Mouse (Mus musculus): ENCODE data around the gene Mrpl40. TPM values are rescaled to one million over a fixed set of nuclear protein-coding genes. Genes with fewer than 3 reads are reported as not detected.
"Not testable (repeated sequence)": the region's sequence is repeated elsewhere in the genome, so short reads cannot be mapped to it uniquely, and the experiment has no call there.

Gene Mrpl40
- polyA plus RNA-seq, 1 experiment from 2014 or later = 136 TPM

- Histone ChIP-seq H3K4me2 (peak overlapping the region; percentile 84), H3K9ac (ENCODE audit: low read depth, low read length) (peak overlapping the region; percentile 93), H3K27ac (ENCODE audit: low read depth, low read length) (peak overlapping the region; percentile 96), H3K9me3 (ENCODE audit: control insufficient read depth, low read length) (no peaks in the 10 kb centered on the region), H3K36me3 (ENCODE audit: control insufficient read depth, insufficient read depth, low read length) (peaks cover 12% of the 10 kb centered on the region; the same call in 1 of the 2 replicates), H3K27me3 (replicated peaks; ENCODE audit: control insufficient read depth, insufficient read depth, low read length) (no peaks in the 10 kb centered on the region), H3K4me1 (replicated peaks; ENCODE audit: control insufficient read depth, insufficient read depth, low read length) (peaks cover 9% of the 10 kb centered on the region), H3K4me3 (ENCODE audit: low read depth, low read length) (peak overlapping the region; percentile 89)
- no peak for ATAC-seq (replicated peaks; ENCODE audit: low FRiP score)
- no peak for DNase-seq (ENCODE audit: low spot score)
- 17% methylated on average over 20 of the region's 20 CpGs for WGBS
These were observed 1.5 kb upstream of the Mrpl40 start for GRCm38 (mm10) chr16:18878091-18878720.

GRCm38 (mm10) chr16:18877386-18878090, 876 bp upstream of the Mrpl40 start:
- H3K27ac ChIP-seq (ENCODE audit: low read depth, low read length) = peak overlapping the region; percentile 96
- H3K4me3 ChIP-seq (ENCODE audit: low read depth, low read length) = peak overlapping the region; percentile 89
- DNase-seq (ENCODE audit: low spot score) = peak; percentile 78
- ATAC-seq (replicated peaks; ENCODE audit: low FRiP score) = peak; percentile 32
- no peaks in the 10 kb centered on the region for H3K27me3 ChIP-seq (replicated peaks; ENCODE audit: control insufficient read depth, insufficient read depth, low read length)
- peak overlapping the region; percentile 84 for H3K4me2 ChIP-seq
- H3K36me3 ChIP-seq (ENCODE audit: control insufficient read depth, insufficient read depth, low read length) = peaks cover 14% of the 10 kb centered on the region
- peaks cover 9% of the 10 kb centered on the region for H3K4me1 ChIP-seq (replicated peaks; ENCODE audit: control insufficient read depth, insufficient read depth, low read length)
- H3K9me3 ChIP-seq (ENCODE audit: control insufficient read depth, low read length) = no peaks in the 10 kb centered on the region
- WGBS = 0% methylated on average over 41 of the region's 43 CpGs
- peak overlapping the region; percentile 93 for H3K9ac ChIP-seq (ENCODE audit: low read depth, low read length)

- peak; percentile 27 for ATAC-seq (replicated peaks; ENCODE audit: low FRiP score)
- 2% methylated on average over 17 of the region's 17 CpGs for WGBS
These were observed 596 bp downstream of the Mrpl40 start for GRCm38 (mm10) chr16:18876091-18876441.

GRCm38 (mm10) chr16:18870495-18870894, 6.2 kb downstream of the Mrpl40 start:
- H3K9me3 ChIP-seq (ENCODE audit: control insufficient read depth, low read length); H3K27me3 ChIP-seq (replicated peaks; ENCODE audit: control insufficient read depth, insufficient read depth, low read length); H3K4me1 ChIP-seq (replicated peaks; ENCODE audit: control insufficient read depth, insufficient read depth, low read length); H3K4me3 ChIP-seq (ENCODE audit: low read depth, low read length); DNase-seq (ENCODE audit: low spot score); H3K27ac ChIP-seq (ENCODE audit: low read depth, low read length); H3K9ac ChIP-seq (ENCODE audit: low read depth, low read length); ATAC-seq (replicated peaks; ENCODE audit: low FRiP score); H3K4me2 ChIP-seq: not testable (repeated sequence)
- H3K36me3 ChIP-seq (ENCODE audit: control insufficient read depth, insufficient read depth, low read length) = peaks cover 26% of the 10 kb centered on the region
- 77% methylated on average over 1 of the region's 1 CpGs for WGBS

More at GRCm38 (mm10) chr16:18876091-18876441, 596 bp downstream of the Mrpl40 start:
- H3K4me3 ChIP-seq (ENCODE audit: low read depth, low read length) = peak overlapping the region; percentile 89
- H3K4me2 ChIP-seq = peak overlapping the region; percentile 84
- peaks cover 9% of the 10 kb centered on the region for H3K4me1 ChIP-seq (replicated peaks; ENCODE audit: control insufficient read depth, insufficient read depth, low read length)
- DNase-seq (ENCODE audit: low spot score) = no peak
- peak overlapping the region; percentile 93 for H3K9ac ChIP-seq (ENCODE audit: low read depth, low read length)
- H3K27me3 ChIP-seq (replicated peaks; ENCODE audit: control insufficient read depth, insufficient read depth, low read length) = no peaks in the 10 kb centered on the region
- peaks cover 26% of the 10 kb centered on the region for H3K36me3 ChIP-seq (ENCODE audit: control insufficient read depth, insufficient read depth, low read length)
- H3K27ac ChIP-seq (ENCODE audit: low read depth, low read length) = peak overlapping the region; percentile 96
- H3K9me3 ChIP-seq (ENCODE audit: control insufficient read depth, low read length) = no peaks in the 10 kb centered on the region

- H3K27ac ChIP-seq (ENCODE audit: low read depth, low read length) = no peak overlapping the region
- DNase-seq (ENCODE audit: low spot score) (no peak), ATAC-seq (replicated peaks; ENCODE audit: low FRiP score) (no peak)
- no peak overlapping the region for H3K4me3 ChIP-seq (ENCODE audit: low read depth, low read length)
- WGBS = 55% methylated on average over 1 of the region's 1 CpGs
- no peak overlapping the region for H3K9ac ChIP-seq (ENCODE audit: low read depth, low read length)
- H3K4me1 ChIP-seq (replicated peaks; ENCODE audit: control insufficient read depth, insufficient read depth, low read length) = no peaks in the 10 kb centered on the region
- no peaks in the 10 kb centered on the region for H3K27me3 ChIP-seq (replicated peaks; ENCODE audit: control insufficient read depth, insufficient read depth, low read length)
- H3K36me3 ChIP-seq (ENCODE audit: control insufficient read depth, insufficient read depth, low read length) = no peaks in the 10 kb centered on the region
- H3K9me3 ChIP-seq (ENCODE audit: control insufficient read depth, low read length) = peaks cover 6% of the 10 kb centered on the region; the same call in 1 of the 2 replicates
- no peak overlapping the region for H3K4me2 ChIP-seq
These were observed 16.5 kb downstream of the Mrpl40 start for GRCm38 (mm10) chr16:18860186-18860585.

- DNase-seq (ENCODE audit: low spot score) = no peak
These were observed 18.1 kb downstream of the Mrpl40 start for GRCm38 (mm10) chr16:18858551-18858950.

GRCm38 (mm10) chr16:18849521-18850190, 27.0 kb downstream of the Mrpl40 start:
- not testable (repeated sequence) for H3K27ac ChIP-seq (ENCODE audit: low read depth, low read length); H3K9ac ChIP-seq (ENCODE audit: low read depth, low read length); H3K9me3 ChIP-seq (ENCODE audit: control insufficient read depth, low read length); H3K27me3 ChIP-seq (replicated peaks; ENCODE audit: control insufficient read depth, insufficient read depth, low read length); H3K4me2 ChIP-seq; DNase-seq (ENCODE audit: low spot score); H3K4me3 ChIP-seq (ENCODE audit: low read depth, low read length); ATAC-seq (replicated peaks; ENCODE audit: low FRiP score); H3K4me1 ChIP-seq (replicated peaks; ENCODE audit: control insufficient read depth, insufficient read depth, low read length); H3K36me3 ChIP-seq (ENCODE audit: control insufficient read depth, insufficient read depth, low read length)
- 87% methylated on average over 16 of the region's 17 CpGs for WGBS

More at GRCm38 (mm10) chr16:18858551-18858950, 18.1 kb downstream of the Mrpl40 start:
- H3K27ac ChIP-seq (ENCODE audit: low read depth, low read length) = no peak overlapping the region
- no peaks in the 10 kb centered on the region for H3K27me3 ChIP-seq (replicated peaks; ENCODE audit: control insufficient read depth, insufficient read depth, low read length)
- H3K9me3 ChIP-seq (ENCODE audit: control insufficient read depth, low read length) = peaks cover 6% of the 10 kb centered on the region; the same call in 1 of the 2 replicates
- H3K4me3 ChIP-seq (ENCODE audit: low read depth, low read length) = no peak overlapping the region
- no peaks in the 10 kb centered on the region for H3K4me1 ChIP-seq (replicated peaks; ENCODE audit: control insufficient read depth, insufficient read depth, low read length)
- H3K4me2 ChIP-seq = no peak overlapping the region
- no peak overlapping the region for H3K9ac ChIP-seq (ENCODE audit: low read depth, low read length)
- no peaks in the 10 kb centered on the region for H3K36me3 ChIP-seq (ENCODE audit: control insufficient read depth, insufficient read depth, low read length)
- ATAC-seq (replicated peaks; ENCODE audit: low FRiP score) = no peak

GRCm38 (mm10) chr16:18846301-18846820, 30.3 kb downstream of the Mrpl40 start:
- Histone ChIP-seq H3K27ac (ENCODE audit: low read depth, low read length) (no peak overlapping the region), H3K4me3 (ENCODE audit: low read depth, low read length) (no peak overlapping the region), H3K9ac (ENCODE audit: low read depth, low read length) (no peak overlapping the region), H3K9me3 (ENCODE audit: control insufficient read depth, low read length) (no peaks in the 10 kb centered on the region), H3K36me3 (ENCODE audit: control insufficient read depth, insufficient read depth, low read length) (no peaks in the 10 kb centered on the region), H3K4me1 (replicated peaks; ENCODE audit: control insufficient read depth, insufficient read depth, low read length) (no peaks in the 10 kb centered on the region), H3K27me3 (replicated peaks; ENCODE audit: control insufficient read depth, insufficient read depth, low read length) (no peaks in the 10 kb centered on the region), H3K4me2 (no peak overlapping the region)
- ATAC-seq (replicated peaks; ENCODE audit: low FRiP score) (no peak), DNase-seq (ENCODE audit: low spot score) (no peak)
- 84% methylated on average over 15 of the region's 15 CpGs for WGBS

All from liver, embryonic 11.5 days (tissue).